Mouse (Mus musculus): ENCODE results near the gene Ankrd2. TPM values are rescaled to one million over a fixed set of nuclear protein-coding genes. Genes with fewer than 3 reads are reported as not detected.
A peak's percentile ranks its signal among the peaks of the same experiment; 100 is the strongest.

The Ankrd2 gene
- polyA plus RNA-seq, 2 experiments: 0.96 to 1.5 TPM

GRCm38 (mm10) chr19:42006568-42006967, 29.2 kb upstream of the Ankrd2 start:
- H3K27ac ChIP-seq (replicated peaks; ENCODE audit: low read depth, low read length): no peak overlapping the region
- no peaks in the 10 kb centered on the region for H3K9me3 ChIP-seq (ENCODE audit: control insufficient read depth, low read length)
- H3K27me3 ChIP-seq (ENCODE audit: control insufficient read depth, insufficient read depth, low read length): no peaks in the 10 kb centered on the region
- H3K9ac ChIP-seq (ENCODE audit: low read depth, low read length, severe bottlenecking): no peak overlapping the region
- TF ChIP-seq POLR2A (IDR thresholded peaks at IDR 0.05; ENCODE audit: borderline replicate concordance, extremely low read depth, insufficient read depth, insufficient read length): no peak
- DNase-seq (ENCODE audit: low spot score): no peak
- H3K36me3 ChIP-seq (ENCODE audit: control insufficient read depth, insufficient read depth, low read length): no peaks in the 10 kb centered on the region
- H3K4me3 ChIP-seq (replicated peaks; ENCODE audit: low read length): no peak overlapping the region
- no peak overlapping the region for H3K4me2 ChIP-seq (replicated peaks; ENCODE audit: low read depth, low read length, severe bottlenecking)
- H3K4me1 ChIP-seq (ENCODE audit: control insufficient read depth, insufficient read depth, low read length): peaks cover 35% of the 10 kb centered on the region
- WGBS: 51% methylated on average over 8 of the region's 8 CpGs
- ATAC-seq (ENCODE audit: low FRiP score, low read depth): no peak

DNA sequence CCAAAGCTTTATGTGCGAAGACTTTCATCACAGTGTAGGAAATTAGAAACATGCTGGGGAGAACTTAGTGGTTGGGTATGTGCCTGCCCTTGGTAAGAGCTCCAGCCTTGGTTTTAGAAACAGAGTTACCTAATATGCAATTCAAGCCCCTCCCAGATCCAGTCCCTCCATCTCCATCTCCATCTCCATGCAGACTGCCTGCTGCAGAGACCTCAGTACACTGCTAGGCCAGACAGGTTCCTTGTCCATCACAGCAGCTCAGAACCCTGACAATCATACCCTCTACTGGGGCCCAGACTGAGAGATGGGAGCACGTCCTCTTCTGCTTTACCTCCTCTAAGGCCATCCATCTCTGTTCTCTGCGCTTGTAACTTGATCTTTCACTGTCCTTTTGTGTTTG, 27.2 kb upstream of the Ankrd2 start:
- no peak for TF ChIP-seq POLR2A (IDR thresholded peaks at IDR 0.05; ENCODE audit: borderline replicate concordance, extremely low read depth, insufficient read depth, insufficient read length)
- no peaks in the 10 kb centered on the region for H3K9me3 ChIP-seq (ENCODE audit: control insufficient read depth, low read length)
- H3K4me1 ChIP-seq (ENCODE audit: control insufficient read depth, insufficient read depth, low read length): peaks cover 32% of the 10 kb centered on the region
- H3K27ac ChIP-seq (replicated peaks; ENCODE audit: low read depth, low read length): peak overlapping the region; percentile 9; the same call in 1 of the 2 replicates
- WGBS: 47% methylated on average over 3 of the region's 3 CpGs
- no peak overlapping the region for H3K4me2 ChIP-seq (replicated peaks; ENCODE audit: low read depth, low read length, severe bottlenecking)
- no peak overlapping the region for H3K4me3 ChIP-seq (replicated peaks; ENCODE audit: low read length)
- H3K27me3 ChIP-seq (ENCODE audit: control insufficient read depth, insufficient read depth, low read length): no peaks in the 10 kb centered on the region
- DNase-seq (ENCODE audit: low spot score): no peak
- no peak for ATAC-seq (ENCODE audit: low FRiP score, low read depth)
- H3K9ac ChIP-seq (ENCODE audit: low read depth, low read length, severe bottlenecking): no peak overlapping the region
- H3K36me3 ChIP-seq (ENCODE audit: control insufficient read depth, insufficient read depth, low read length): 0 out of 2 replicates have a peak, but pooled peaks cover 3% of the 10 kb centered on the region

GRCm38 (mm10) chr19:42009067-42009466, 26.7 kb upstream of the Ankrd2 start:
- ATAC-seq (ENCODE audit: low FRiP score, low read depth): no peak; the same call in 1 of the 2 replicates
- Histone ChIP-seq H3K27me3 (ENCODE audit: control insufficient read depth, insufficient read depth, low read length) (no peaks in the 10 kb centered on the region), H3K9ac (ENCODE audit: low read depth, low read length, severe bottlenecking) (no peak overlapping the region; the same call in 1 of the 2 replicates), H3K36me3 (ENCODE audit: control insufficient read depth, insufficient read depth, low read length) (0 out of 2 replicates have a peak, but pooled peaks cover 3% of the 10 kb centered on the region), H3K9me3 (ENCODE audit: control insufficient read depth, low read length) (no peaks in the 10 kb centered on the region), H3K4me1 (ENCODE audit: control insufficient read depth, insufficient read depth, low read length) (peaks cover 31% of the 10 kb centered on the region), H3K4me3 (replicated peaks; ENCODE audit: low read length) (no peak overlapping the region), H3K27ac (replicated peaks; ENCODE audit: low read depth, low read length) (peak overlapping the region; percentile 9), H3K4me2 (replicated peaks; ENCODE audit: low read depth, low read length, severe bottlenecking) (no peak overlapping the region)
- TF ChIP-seq POLR2A (IDR thresholded peaks at IDR 0.05; ENCODE audit: borderline replicate concordance, extremely low read depth, insufficient read depth, insufficient read length): no peak
- 21% methylated on average over 7 of the region's 7 CpGs for WGBS
- DNase-seq (ENCODE audit: low spot score): no peak

DNA sequence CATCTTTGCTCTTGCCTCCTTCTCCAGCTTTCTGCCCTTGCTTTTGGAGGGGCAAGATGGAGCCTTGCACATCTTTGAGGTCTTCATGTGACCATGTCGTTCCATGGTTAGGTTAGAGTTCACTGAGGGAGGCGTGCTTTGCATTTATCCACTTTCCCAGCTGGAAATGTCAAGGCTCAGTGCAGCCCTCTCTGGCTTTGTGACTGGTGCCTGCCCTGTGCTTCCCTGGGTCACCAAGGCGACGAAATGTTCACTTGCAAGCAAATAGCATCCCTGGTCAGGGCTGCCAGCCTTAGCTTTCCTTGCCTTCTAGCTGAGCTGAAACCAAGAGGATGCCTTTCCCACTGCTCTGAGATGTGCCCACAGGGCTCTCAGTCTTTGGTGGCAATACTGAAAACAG, 25.4 kb upstream of the Ankrd2 start:
- H3K9ac ChIP-seq (ENCODE audit: low read depth, low read length, severe bottlenecking): no peak overlapping the region
- no peak for DNase-seq (ENCODE audit: low spot score)
- no peaks in the 10 kb centered on the region for H3K27me3 ChIP-seq (ENCODE audit: control insufficient read depth, insufficient read depth, low read length)
- peaks cover 20% of the 10 kb centered on the region for H3K4me1 ChIP-seq (ENCODE audit: control insufficient read depth, insufficient read depth, low read length)
- WGBS: 72% methylated on average over 4 of the region's 4 CpGs
- no peak for ATAC-seq (ENCODE audit: low FRiP score, low read depth)
- 0 out of 2 replicates have a peak, but pooled peaks cover 3% of the 10 kb centered on the region for H3K36me3 ChIP-seq (ENCODE audit: control insufficient read depth, insufficient read depth, low read length)
- no peak overlapping the region for H3K4me2 ChIP-seq (replicated peaks; ENCODE audit: low read depth, low read length, severe bottlenecking)
- no peaks in the 10 kb centered on the region for H3K9me3 ChIP-seq (ENCODE audit: control insufficient read depth, low read length)
- no peak overlapping the region for H3K27ac ChIP-seq (replicated peaks; ENCODE audit: low read depth, low read length)
- TF ChIP-seq POLR2A (IDR thresholded peaks at IDR 0.05; ENCODE audit: borderline replicate concordance, extremely low read depth, insufficient read depth, insufficient read length): no peak
- H3K4me3 ChIP-seq (replicated peaks; ENCODE audit: low read length): no peak overlapping the region

DNA sequence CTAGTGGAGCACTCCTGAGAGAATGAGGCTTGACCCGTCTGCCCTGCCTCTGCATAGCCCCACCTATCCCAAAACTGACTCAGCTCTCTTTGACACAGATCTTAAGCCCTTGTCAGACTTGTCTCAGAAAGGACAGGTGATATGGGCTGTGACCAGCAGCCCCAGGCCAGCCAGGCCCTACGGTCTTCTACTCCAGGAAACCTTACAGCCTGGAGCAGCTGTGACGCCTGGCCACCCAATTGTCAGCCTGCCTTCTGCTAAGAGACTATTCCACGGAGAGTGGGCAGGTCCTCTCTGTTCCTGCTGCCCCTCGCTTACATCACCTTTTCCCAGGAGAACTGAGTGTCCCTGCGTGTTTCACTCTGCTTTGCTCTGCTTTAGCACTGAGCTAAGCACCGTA, 24.7 kb upstream of the Ankrd2 start:
- Histone ChIP-seq H3K9ac (ENCODE audit: low read depth, low read length, severe bottlenecking) (no peak overlapping the region), H3K4me2 (replicated peaks; ENCODE audit: low read depth, low read length, severe bottlenecking) (no peak overlapping the region), H3K4me1 (ENCODE audit: control insufficient read depth, insufficient read depth, low read length) (peaks cover 18% of the 10 kb centered on the region), H3K36me3 (ENCODE audit: control insufficient read depth, insufficient read depth, low read length) (0 out of 2 replicates have a peak, but pooled peaks cover 3% of the 10 kb centered on the region), H3K27me3 (ENCODE audit: control insufficient read depth, insufficient read depth, low read length) (no peaks in the 10 kb centered on the region), H3K27ac (replicated peaks; ENCODE audit: low read depth, low read length) (no peak overlapping the region), H3K4me3 (replicated peaks; ENCODE audit: low read length) (no peak overlapping the region), H3K9me3 (ENCODE audit: control insufficient read depth, low read length) (no peaks in the 10 kb centered on the region)
- DNase-seq (ENCODE audit: low spot score) (no peak), ATAC-seq (ENCODE audit: low FRiP score, low read depth) (no peak)
- WGBS: 76% methylated on average over 7 of the region's 7 CpGs
- TF ChIP-seq POLR2A (IDR thresholded peaks at IDR 0.05; ENCODE audit: borderline replicate concordance, extremely low read depth, insufficient read depth, insufficient read length): no peak

All from limb, embryonic 14.5 days (tissue).